Mouse (Mus musculus) cerebellum, postnatal 14 days (tissue): ENCODE results near the gene Flii.

Experiments used
- DNase-seq, 2 experiments: peaks; one replicate each; pipeline ENCODE4 v3.0.0; 2021; ENCODE audit warnings: mixed read lengths in 2 of 2

The Flii gene

DNA sequence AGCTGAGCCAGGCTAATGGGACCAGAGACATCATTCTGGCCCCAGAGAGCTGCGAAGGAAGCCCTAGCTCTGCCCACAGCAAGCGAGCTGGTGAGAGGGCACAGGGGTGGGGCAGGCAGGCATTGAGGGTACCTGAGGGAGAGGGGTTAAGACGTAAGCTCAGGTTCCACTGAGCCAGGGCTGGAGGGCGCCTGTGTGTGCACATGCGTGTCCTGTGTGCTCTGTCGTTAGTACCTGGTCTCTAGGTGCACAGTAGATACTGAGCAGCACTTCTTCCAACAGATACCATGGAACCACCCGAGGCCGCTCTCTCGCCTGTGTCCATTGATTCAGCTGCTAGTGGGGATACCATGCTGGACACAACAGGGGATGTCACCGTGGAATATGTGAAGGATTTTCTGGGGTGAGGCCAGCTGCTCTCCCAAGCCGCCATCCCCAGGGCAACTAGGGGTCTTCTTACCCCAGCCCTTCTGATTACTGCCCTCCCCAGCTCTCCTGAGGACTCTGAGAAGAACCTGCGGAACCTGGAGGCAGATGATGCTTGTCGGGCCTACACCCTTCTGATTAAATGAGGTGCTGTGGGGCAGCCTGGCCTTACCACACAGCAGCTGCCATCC, 14.3 kb downstream of the Flii start:
- peak in 1 of 2 experiments; percentile 2 for DNase-seq

GRCm38 (mm10) chr11:60712040-60712439, 15.0 kb downstream of the Flii start:
- DNase-seq, result peak in 1 of 2 experiments; percentile 1

DNA sequence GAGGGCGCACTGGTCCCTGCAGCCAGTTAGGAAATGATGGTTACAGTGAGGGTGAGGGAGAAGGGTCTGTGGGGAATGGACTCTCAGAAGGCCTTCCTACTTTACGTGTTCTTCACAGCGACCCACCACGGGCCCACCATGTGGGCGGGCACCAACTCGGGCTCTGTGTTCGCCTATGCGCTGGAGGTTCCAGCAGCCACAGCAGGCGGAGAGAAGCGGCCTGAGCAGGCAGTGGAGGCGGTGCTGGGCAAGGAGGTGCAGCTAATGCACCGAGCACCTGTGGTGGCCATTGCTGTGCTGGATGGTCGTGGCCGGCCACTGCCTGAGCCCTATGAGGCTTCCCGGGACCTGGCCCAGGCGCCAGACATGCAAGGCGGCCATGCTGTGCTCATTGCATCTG, 15.8 kb downstream of the Flii start:
- DNase-seq, result peak in 1 of 2 experiments; percentile 1

- DNase-seq, result peak in 1 of 2 experiments; percentile 3
Measured at GRCm38 (mm10) chr11:60709481-60710465, 17.3 kb downstream of the Flii start.

GRCm38 (mm10) chr11:60708631-60709030, 18.4 kb downstream of the Flii start:
- peak in 1 of 2 experiments; percentile 1 for DNase-seq

GRCm38 (mm10) chr11:60707672-60708071, 19.4 kb downstream of the Flii start:
- DNase-seq, result peak; percentile 35 to 44

- DNase-seq, result peak in 1 of 2 experiments; percentile 10
Measured at GRCm38 (mm10) chr11:60706696-60707480, 20.2 kb downstream of the Flii start.

DNA sequence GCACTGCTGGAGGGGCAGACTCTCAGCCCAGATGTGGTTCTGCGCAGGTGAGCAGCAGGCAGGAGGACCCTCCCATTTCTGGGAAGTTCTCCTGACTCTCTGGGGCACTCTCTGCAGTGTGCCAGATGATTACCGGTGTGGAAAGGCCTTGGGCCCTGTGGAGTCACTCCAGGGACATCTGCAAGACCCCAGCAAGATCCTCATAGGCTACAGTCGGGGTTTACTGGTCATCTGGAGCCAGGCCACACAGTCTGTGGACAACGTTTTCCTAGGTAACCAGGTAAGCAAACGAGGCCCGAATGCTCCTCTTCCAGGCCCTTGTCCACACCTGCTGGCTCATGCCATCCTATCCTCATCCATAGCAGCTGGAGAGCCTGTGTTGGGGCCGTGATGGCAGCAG, 21.0 kb downstream of the Flii start:
- no peak for DNase-seq

GRCm38 (mm10) chr11:60705255-60705654, 21.8 kb downstream of the Flii start:
- peak in 1 of 2 experiments; percentile 4 for DNase-seq

GRCm38 (mm10) chr11:60704023-60704880, 22.8 kb downstream of the Flii start:
- DNase-seq, result peak; percentile 4 to 11

GRCm38 (mm10) chr11:60703131-60703530, 23.9 kb downstream of the Flii start:
- peak; percentile 77 to 89 for DNase-seq

DNA sequence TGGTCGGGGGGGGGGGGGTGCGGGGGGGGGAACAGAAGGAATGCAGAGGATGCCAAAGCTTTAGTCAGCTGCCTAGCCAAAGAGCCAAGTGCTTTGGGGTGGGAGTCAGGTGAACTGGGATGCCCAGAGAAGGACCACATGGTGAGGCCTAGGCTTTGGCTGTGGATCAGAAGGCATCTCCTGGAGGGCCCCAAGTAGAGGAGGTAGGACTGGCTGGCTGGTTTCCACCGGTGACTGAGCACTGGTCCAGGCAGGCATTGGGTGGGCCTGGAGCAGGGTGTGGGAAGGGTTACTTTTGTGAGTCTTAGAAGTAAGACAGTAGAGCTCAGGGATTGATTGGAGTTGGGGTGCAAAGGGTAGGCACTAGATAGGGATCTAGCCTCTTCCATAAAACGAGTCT, 25.5 kb downstream of the Flii start:
- peak; percentile 20 to 42 for DNase-seq

- peak; percentile 7 to 11 for DNase-seq
Measured at GRCm38 (mm10) chr11:60700320-60701185, 26.5 kb downstream of the Flii start.

DNA sequence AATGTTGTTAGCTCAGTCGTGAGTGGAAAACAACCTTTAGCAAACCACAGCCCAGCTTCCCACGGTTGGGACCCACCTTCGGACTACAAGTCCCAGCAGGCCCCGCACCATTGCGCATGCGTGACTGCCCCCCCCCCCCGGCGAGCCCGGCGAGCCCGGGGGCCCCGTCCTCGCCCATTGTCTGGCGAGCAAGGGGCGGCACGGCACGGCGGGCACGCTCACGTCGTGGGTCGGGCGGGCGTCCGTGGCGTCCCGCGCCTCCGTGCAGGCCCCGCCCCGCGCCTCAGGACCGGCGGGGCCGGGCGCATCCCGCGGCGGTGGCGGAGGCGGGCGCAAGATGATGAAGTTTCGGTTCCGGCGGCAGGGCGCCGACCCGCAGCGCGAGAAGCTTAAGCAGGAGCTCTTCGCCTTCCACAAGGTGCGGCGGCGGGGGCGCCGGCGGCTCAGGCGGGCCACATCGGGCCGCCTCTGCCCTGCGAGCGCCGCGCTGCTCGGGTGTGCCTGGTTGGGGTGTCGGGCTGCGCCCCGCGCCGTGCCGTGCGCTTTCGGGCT, 27.5 kb downstream of the Flii start, which contains the start of gene Llgl1:
Gene Llgl1, plus strand, starts transcription at position 200 of the 552 bp plus-strand sequence.
- peak; percentile 91 to 93 for DNase-seq

DNA sequence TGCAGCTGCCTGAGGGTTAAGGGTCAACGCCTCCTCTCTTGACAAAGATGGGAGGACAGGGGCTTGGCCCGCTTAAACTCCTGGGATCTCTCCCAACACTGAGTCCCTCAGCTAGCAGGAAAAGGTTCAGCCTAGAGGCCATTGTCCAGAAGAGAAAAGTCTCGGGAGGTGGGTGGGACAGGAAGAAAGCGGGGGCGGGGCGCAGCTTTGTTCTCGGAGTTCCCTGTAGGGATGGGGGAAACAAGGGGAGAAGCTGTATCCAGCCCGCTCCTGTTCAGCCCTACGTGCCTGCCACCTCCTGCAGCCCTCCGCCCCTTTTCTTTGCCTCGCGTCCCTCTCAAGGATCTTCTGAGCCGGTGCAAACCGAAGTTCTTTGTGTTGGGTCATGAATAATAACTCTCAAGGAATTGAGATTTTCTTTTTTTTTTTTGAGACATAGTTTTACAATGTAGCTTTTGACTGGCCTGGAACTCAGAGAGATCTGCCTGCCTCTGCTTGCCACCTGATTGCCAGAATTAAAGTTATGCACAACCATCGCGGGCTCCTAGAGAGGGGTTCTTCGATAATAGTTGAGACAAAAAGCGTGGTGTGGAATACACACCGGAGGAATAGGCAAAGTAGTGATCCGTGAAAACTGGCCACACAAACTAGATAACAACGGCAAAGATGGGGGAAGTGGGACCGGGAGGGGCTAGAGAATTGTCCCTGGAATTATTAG, 28.1 kb downstream of the Flii start:
- peak; percentile 49 to 57 for DNase-seq

- peak; percentile 1 to 8 for DNase-seq
Measured at GRCm38 (mm10) chr11:60697561-60697960, 29.5 kb downstream of the Flii start.

GRCm38 (mm10) chr11:60696165-60696564, 30.9 kb downstream of the Flii start:
- peak; percentile 2 to 6 for DNase-seq
